Mouse (Mus musculus) ES-E14 (cell line): ENCODE measurements around the gene Cemip. TPM values are rescaled to one million over a fixed set of nuclear protein-coding genes. Genes with fewer than 3 reads are reported as not detected.

Source experiments
- DNase-seq: peaks from one replicate; pipeline ENCODE4 v3.0.0-alpha.2; 2013; ENCODE audit warnings: low read depth, low spot score
- H3K27ac ChIP-seq: 2 replicates; pipeline ENCODE4 v1.5.1; 2012; ENCODE audit warnings: low read depth, mild to moderate bottlenecking, low read length, moderate library complexity, mixed read lengths; ENCODE audit not compliant: poor library complexity, insufficient read depth, severe bottlenecking
- H3K36me3 ChIP-seq: 2 replicates; pipeline ENCODE4 v1.6.1; 2012; ENCODE audit warnings: mild to moderate bottlenecking, low read length, moderate library complexity, mixed read lengths; ENCODE audit not compliant: control insufficient read depth, poor library complexity, insufficient read depth, severe bottlenecking
- H3K4me1 ChIP-seq, 2 experiments: fragments of 150-350 bp in 1 of 2; sonication (generic) in 1 of 2; 2 replicates each; pipeline ENCODE4 v1.6.1; 2012; ENCODE audit warnings: low read length in 2 of 2, mild to moderate bottlenecking in 1 of 2, mixed read lengths in 1 of 2; ENCODE audit not compliant: control insufficient read depth in 2 of 2, insufficient read depth in 2 of 2, poor library complexity in 1 of 2
- H3K4me3 ChIP-seq, 2 experiments: fragments of 150-350 bp in 1 of 2; sonication (generic) in 1 of 2; 2 replicates each; pipeline ENCODE4 v1.5.1; 2012; ENCODE audit warnings: low read length in 2 of 2, low read depth in 1 of 2, mild to moderate bottlenecking in 1 of 2, mixed read lengths in 1 of 2; ENCODE audit not compliant: insufficient read depth in 1 of 2, poor library complexity in 1 of 2, severe bottlenecking in 1 of 2
- H3K9ac ChIP-seq: 2 replicates; pipeline ENCODE4 v1.6.1; 2012; ENCODE audit warnings: low read depth, mild to moderate bottlenecking, low read length, mixed read lengths; ENCODE audit not compliant: poor library complexity, insufficient read depth, severe bottlenecking
- H3K9me3 ChIP-seq: fragments of 150-350 bp; sonication (generic); 2 replicates; pipeline ENCODE4 v1.6.1; 2012; ENCODE audit warnings: low read depth, mild to moderate bottlenecking, low read length; ENCODE audit not compliant: control insufficient read depth, insufficient read depth
- CHD2 ChIP-seq: IDR thresholded peaks from 2 replicates; pipeline ENCODE4 v1.6.1; 2014; ENCODE audit warnings: mild to moderate bottlenecking, low read depth, low read length, inconsistent platforms
- HCFC1 ChIP-seq: IDR thresholded peaks from 2 replicates; pipeline ENCODE4 v1.6.1; 2012; ENCODE audit warnings: low read length, inconsistent platforms, borderline replicate concordance; ENCODE audit not compliant: insufficient read depth
- MAFK ChIP-seq: IDR thresholded peaks from 2 replicates; pipeline ENCODE4 v1.6.1; 2014; ENCODE audit warnings: mild to moderate bottlenecking, low read depth, low read length, inconsistent platforms; ENCODE audit not compliant: insufficient read depth
- ZC3H11A ChIP-seq: IDR thresholded peaks from 2 replicates; pipeline ENCODE4 v1.6.1; 2012; ENCODE audit warnings: low read depth, mild to moderate bottlenecking, inconsistent platforms, low read length, borderline replicate concordance
- ZNF384 ChIP-seq: IDR thresholded peaks from 2 replicates; pipeline ENCODE4 v1.6.1; 2012; ENCODE audit warnings: low read depth, low read length, inconsistent platforms
- in situ Hi-C, 2 experiments: fragments of 600-800 bp; cut with MboI; formaldehyde crosslinking; loops; one replicate each; pipeline ENCODE4 v1.15.1; 2025; ENCODE audit warnings: low sequenced_read_pairs in 2 of 2, inconsistent platforms in 1 of 2; ENCODE audit not compliant: unreplicated experiment in 2 of 2
- total RNA-seq: library from RNA; depleted of rRNA; stranded (reverse); fragments of 300-350 nt; gene quantifications from 2 replicates; pipeline ENCODE4 v1.2.3, GENCODE M21; 2012

The Cemip gene
- total RNA-seq, 1 experiment = 3.9 TPM

- no peak overlapping the region for H3K9ac ChIP-seq
- DNase-seq = peak; percentile 25
- H3K4me1 ChIP-seq = peaks cover 0 to 5% of the 10 kb centered on the region in 2 experiments; a peak in 2 of 4 replicates
- H3K4me3 ChIP-seq = no peak overlapping the region
- H3K9me3 ChIP-seq = no peaks in the 10 kb centered on the region
- no peaks in the 10 kb centered on the region for H3K36me3 ChIP-seq
- TF ChIP-seq HCFC1 (no peak), MAFK (no peak), ZNF384 (no peak), CHD2 (no peak), ZC3H11A (no peak)
- in situ Hi-C loops = no loop called here
- H3K27ac ChIP-seq = no peak overlapping the region
These were observed 84.8 kb downstream of the Cemip start for GRCm38 (mm10) chr7:84001516-84001915.

GRCm38 (mm10) chr7:84000671-84001070 lies 85.6 kb downstream of the Cemip start:
- no peak for DNase-seq
- H3K9ac ChIP-seq = no peak overlapping the region
- no peaks in the 10 kb centered on the region for H3K9me3 ChIP-seq
- no peak for TF ChIP-seq HCFC1
- TF ChIP-seq ZC3H11A = no peak
- TF ChIP-seq MAFK = no peak
- TF ChIP-seq ZNF384 = no peak
- no peak for TF ChIP-seq CHD2
- no peak overlapping the region for H3K4me3 ChIP-seq
- H3K4me1 ChIP-seq = peaks cover 0 to 5% of the 10 kb centered on the region in 2 experiments; a peak in 2 of 4 replicates
- in situ Hi-C loops = no loop called here
- no peak overlapping the region for H3K27ac ChIP-seq
- H3K36me3 ChIP-seq = no peaks in the 10 kb centered on the region

- Histone ChIP-seq H3K4me1 (peaks cover 0 to 7% of the 10 kb centered on the region in 2 experiments; a peak in 2 of 4 replicates), H3K36me3 (no peaks in the 10 kb centered on the region), H3K27ac (no peak overlapping the region), H3K4me3 (no peak overlapping the region), H3K9ac (no peak overlapping the region), H3K9me3 (no peaks in the 10 kb centered on the region)
- in situ Hi-C loops = no loop called here
- no peak for DNase-seq
- no peak for TF ChIP-seq ZC3H11A
These were observed 86.7 kb downstream of the Cemip start for GRCm38 (mm10) chr7:83999647-84000046.

- H3K9me3 ChIP-seq = no peaks in the 10 kb centered on the region
- TF ChIP-seq ZC3H11A (no peak), MAFK (peak; percentile 90), HCFC1 (no peak), CHD2 (peak; percentile 37; the same call in 1 of the 2 replicates), ZNF384 (peak; percentile 99)
- no peak overlapping the region for H3K27ac ChIP-seq
- H3K9ac ChIP-seq = no peak overlapping the region
- in situ Hi-C loops = no loop called here
- peaks cover 2% of the 10 kb centered on the region in 2 experiments; a peak in 3 of 4 replicates for H3K4me1 ChIP-seq
- no peaks in the 10 kb centered on the region for H3K36me3 ChIP-seq
- no peak overlapping the region for H3K4me3 ChIP-seq
- DNase-seq = peak; percentile 51
These were observed 92.0 kb downstream of the Cemip start for GRCm38 (mm10) chr7:83994348-83994747.

GRCm38 (mm10) chr7:83989294-83989693 lies 97.0 kb downstream of the Cemip start:
- Histone ChIP-seq H3K4me1 (peaks cover 0 to 2% of the 10 kb centered on the region in 2 experiments; a peak in 1 of 4 replicates), H3K9ac (no peak overlapping the region), H3K9me3 (no peaks in the 10 kb centered on the region), H3K36me3 (no peaks in the 10 kb centered on the region), H3K4me3 (no peak overlapping the region), H3K27ac (no peak overlapping the region)
- DNase-seq = no peak
- TF ChIP-seq ZNF384 (no peak), HCFC1 (no peak), CHD2 (no peak), ZC3H11A (no peak), MAFK (no peak)
- in situ Hi-C loops = no loop called here
